Mouse (Mus musculus) spleen, postnatal 36 days (tissue): ENCODE measurements at regions not wholly inside any gene's neighbourhood (a gene's known extent, or its start where the extent isn't known, plus 50 kb on each side); places are given as distances from the start of the nearest gene placed in this dataset.

Experiments
- DNase-seq, 2 experiments: peaks; one replicate each; pipeline ENCODE4 v3.0.0; 2022; ENCODE audit warnings: low spot score in 2 of 2, mixed read lengths in 1 of 2

DNA sequence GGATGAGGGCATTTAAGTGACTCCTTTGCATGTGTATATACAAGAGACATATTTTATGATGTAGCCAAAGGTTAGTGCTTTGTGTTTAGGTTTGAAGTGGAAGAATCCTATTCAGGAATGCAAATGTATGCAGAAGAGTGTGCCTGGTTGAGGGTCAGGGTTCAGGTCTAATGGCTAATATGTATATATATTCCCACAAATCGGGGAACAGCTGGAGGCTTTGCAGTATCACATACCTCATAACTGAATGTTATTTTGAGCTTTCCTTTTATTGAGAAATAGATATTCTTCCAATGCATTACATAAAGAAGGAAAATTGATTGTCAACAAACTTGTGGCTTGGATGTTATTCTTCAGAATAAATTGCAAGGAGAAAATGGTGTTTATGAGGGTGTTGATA is 239.9 kb downstream of the Fam173b start:
- DNase-seq = no peak

DNA sequence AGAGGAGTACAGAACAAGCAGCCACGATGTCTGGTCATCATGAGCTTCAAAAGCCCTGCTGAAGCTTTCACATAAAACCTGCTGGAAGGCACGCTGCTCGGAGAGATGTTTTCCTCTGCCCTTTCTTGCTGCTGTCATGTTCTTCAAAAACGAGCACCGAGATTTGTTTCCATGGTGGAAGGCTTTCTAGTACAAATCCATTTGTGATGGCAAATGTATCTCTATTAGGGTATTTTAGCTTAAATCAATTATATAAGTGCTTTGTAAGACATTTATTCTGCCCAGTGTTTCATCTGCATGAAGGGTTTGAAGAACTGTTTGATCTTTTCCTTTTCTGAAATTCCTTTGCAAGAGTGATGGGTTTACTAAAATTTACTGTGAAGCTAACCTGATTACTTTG is 253.1 kb downstream of the Fam173b start:
- no peak for DNase-seq

DNA sequence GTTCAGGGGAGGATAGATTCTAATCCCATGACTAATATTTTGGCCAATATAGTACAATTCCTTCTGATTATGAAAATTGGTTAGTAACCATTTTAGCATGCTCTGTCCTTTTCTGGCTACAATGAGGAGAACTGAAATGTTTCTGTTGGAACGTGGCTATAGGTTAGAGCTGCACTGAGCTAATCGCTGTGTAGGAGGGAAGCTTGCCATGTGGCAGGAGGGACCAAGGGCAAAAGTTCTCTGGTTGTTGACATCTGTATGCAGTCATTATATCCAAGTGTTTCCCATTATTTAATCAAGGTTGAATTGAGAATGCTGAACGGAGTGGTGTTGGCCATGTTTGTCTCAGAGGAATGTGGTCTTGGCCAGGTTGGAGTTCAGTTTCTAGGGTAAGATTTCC is 253.5 kb downstream of the Fam173b start:
- no peak for DNase-seq

DNA sequence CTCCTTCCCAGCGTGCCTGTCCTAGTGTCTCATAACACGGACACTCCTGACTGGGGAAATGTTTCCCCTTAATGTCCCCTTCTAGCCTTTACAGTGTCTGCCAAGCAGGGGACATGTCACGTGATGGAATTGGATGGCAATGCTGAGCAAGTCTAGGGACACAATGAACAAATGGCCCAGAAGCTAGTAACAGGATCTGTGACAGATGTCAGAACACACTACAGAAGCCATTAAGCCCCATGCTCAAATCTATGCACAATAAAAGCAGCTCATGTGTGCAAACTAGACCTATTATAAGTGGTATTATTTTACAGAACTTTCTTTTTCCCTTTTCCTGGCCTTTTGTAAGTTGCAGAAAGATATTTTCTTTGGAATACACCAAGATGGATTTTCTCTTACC is 267.4 kb downstream of the Fam173b start:
- no peak for DNase-seq

DNA sequence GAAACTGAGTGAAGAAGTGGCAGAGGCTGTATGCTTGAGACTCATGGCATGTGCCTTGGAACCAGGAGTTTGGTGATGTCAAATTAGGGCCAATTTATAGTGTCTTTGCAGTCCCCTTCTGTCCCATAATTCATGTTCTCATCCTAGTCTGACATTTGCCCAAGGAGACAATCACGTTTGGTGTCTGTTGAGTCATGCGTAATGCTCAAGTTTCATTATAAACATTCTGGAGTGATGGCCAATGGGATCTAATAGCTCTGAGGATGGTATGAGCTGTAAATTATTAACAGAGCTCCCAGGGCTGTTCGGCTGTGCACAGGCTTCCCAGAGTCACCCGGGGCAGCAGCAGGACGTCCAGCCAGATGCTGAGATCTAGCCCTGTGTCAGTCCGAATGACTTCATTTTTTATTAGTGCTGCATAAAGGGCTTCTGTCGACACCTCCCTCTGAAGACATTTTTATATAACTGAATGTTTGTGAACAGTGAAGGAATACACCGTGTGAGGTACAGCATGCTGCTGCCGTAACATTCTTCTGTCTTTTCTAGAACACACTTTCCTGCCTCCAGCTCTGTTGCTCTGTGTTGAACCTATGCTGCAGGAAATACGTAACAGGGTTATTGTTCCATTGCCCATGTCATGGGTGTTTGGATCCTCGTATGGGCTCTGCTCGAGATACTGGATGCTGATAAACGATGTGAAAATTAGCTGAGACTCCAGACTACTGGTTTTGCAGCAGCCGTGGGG is 268.2 kb downstream of the Fam173b start:
- no peak for DNase-seq

DNA sequence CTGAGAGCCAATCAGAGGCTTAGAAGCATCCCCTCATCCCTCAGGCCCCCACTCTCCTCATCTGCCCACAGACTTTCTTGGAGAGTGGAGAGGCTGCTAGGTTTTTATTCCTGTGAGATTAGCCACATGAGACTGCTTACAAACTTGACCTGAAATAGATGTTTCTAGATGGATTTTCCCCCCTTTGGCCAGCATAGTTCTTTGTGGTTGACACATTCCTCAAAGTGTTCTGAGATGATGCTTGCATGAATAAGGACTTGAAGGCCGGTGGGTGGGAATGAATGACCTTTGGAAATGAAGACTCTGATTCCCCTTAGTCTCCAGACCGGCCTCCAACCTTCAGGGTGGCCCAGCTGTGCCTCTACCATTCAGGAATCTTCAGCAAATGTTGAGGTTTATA is 273.8 kb downstream of the Fam173b start:
- no peak for DNase-seq

DNA sequence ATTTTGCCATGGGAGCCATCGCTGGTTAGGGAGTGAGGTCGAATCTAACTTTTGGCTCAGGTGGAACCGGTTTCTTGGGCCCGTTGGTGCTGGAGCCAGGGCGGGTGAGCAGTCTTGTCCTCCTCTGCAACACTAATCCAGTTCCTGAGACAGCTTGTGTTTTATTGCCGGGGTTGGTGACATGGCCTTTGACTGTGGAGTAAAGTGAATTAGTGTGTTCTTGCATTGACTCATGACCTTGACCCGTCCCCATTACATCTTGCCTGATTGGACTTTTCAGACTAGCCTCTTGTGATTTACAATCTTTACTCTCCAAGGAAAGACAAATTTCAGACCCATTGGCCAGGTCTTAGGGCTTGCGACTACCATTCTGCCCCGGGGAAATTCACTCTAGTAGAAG is 278.8 kb downstream of the Fam173b start:
- no peak for DNase-seq

DNA sequence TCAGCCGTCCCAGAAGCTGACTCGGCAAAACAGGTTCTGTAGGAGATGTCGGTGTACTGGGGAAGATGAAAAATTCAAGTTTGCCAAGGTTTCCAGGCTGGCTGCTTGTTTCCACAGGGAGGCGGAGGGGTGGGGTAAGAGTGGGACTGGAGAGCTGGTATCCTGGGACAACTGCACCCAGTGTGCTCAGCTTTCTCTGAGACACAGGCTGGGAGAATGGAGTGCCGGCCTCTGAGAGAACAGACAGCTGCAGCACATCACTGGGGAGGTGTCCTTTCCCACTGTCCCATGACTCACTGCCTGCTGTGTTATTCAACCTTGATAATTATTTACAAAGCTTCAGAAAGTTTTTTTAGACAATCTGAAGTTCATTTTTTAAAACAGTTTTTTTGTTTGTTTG is 280.7 kb downstream of the Fam173b start:
- DNase-seq = no peak

DNA sequence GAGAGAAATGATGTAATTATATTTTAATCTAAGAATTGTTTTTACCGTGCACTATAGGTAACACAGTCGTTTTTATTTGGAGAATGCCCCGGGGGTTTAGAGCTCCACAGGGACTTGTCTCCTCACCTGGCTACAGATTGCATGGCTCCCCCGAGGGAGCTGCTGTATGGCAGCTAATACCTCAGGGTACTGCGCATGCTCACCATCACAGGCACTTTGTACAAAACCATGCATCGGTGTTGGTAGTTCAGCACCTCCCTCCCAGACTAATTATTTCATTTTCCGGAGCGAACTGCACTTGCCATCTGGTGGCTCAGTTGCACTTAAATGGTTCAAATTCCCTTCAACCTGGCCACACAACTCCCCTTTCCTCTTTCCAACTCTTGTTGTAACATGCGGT is 281.9 kb downstream of the Fam173b start:
- no peak for DNase-seq

DNA sequence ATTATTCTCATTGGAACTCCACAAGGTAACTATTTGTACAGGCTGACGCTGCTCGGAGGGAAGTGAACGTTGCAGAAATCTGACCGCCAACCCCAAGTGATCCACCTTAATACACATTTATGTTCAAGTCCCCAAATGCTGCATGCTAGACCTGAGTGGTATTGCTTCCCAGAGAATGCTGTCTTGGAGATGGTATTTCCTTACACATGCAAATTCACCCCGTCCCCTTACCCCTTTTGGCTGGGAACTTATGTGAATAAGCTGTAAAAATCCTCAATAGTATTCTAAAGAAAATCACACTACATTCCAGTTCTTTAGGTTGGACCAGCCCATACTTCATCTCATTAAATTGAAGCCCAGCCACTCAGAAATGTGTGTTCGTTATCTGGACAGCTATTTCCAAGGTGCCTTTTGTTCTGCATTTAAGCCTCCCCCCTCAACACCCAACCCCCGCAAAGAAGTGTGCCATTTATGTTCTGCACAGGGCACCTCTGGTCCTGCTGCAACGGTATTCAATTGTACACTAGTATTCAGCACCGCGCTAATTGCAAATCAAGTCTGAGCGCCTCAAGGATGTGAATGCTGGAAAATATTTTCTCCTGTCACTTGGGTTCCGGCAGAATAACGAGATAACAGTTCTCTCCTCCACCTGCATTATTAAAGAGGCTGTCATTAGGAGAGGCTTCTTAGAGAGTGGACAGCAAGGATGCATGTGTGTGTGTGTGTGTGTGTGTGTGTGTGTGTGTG is 278.0 kb upstream of the Tas2r119 start:
- no peak for DNase-seq

DNA sequence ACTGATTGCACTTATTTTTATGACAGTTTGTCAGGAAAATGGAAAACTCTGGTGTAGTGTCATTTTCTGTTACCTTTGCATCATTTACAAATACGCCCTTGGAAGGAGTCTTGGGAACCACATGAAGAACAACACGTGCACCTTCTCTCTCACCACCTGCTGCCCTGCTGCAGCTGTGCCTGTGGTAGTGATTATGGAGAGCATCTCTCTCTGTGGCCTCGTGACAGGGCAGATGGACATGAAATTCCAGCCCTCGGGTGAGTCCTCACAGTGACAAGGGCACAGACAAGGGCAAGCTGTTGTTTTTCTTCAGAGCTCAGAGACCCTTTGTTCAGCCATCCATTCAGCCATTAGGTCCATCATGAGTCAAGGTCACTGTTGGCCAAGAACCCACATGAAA is 276.8 kb upstream of the Tas2r119 start:
- DNase-seq = no peak

DNA sequence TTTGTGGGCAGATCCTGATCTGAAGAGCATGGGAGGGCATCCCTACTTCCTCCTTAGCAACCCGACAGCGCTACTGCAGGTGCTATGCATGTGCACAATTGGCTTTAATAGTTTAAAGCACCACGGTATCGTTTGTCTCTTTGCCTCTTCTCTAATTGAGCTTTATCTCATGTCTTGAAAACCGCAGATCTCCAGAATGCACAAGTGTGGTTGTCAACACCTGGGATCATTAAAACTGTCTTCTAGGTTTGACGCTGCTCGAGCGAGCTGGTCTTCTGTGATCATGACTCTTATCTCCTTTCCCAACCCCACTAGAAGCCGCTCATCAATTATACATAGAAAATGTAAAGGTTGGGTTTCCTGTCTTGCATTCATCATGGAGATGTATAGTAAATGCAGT is 268.7 kb upstream of the Tas2r119 start:
- no peak for DNase-seq

DNA sequence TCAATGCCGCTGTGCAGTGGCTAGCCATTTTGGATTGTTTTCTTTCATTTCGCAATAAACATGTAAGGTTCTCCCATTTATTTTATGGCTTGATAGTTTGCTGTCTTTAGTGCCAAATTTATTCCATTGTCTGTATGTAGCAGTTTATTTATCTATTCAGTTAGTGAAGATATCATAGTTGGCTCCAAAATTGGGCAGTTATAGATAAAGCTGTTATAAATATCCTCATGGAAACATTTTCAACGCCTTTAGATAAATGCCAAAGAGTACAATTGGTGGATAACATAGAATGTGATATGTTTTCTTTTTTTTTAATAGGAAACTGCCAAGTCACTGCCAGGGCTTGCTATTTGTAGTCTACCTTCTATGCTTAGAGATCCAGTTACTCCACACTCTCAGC is 265.1 kb upstream of the Tas2r119 start:
- no peak for DNase-seq

DNA sequence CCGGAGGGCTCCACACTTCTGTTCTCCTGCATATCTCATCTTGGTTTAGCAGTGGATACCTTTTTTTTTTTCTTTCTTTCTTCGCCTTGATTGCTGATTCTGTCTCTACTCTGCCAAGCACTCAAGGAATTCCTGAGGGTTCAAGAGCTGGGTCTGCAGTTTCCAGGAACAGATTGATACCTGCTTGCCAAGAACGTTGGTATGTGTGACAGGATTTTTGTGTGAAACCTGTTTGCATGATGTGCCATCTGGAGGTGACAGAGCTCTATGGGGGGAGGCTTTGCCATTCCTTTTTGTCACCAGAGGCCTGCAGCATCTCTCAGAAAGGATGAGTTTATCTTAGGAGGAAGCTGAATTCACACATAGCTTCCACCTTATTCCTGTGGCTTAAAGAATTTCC is 255.6 kb upstream of the Tas2r119 start:
- DNase-seq = no peak

DNA sequence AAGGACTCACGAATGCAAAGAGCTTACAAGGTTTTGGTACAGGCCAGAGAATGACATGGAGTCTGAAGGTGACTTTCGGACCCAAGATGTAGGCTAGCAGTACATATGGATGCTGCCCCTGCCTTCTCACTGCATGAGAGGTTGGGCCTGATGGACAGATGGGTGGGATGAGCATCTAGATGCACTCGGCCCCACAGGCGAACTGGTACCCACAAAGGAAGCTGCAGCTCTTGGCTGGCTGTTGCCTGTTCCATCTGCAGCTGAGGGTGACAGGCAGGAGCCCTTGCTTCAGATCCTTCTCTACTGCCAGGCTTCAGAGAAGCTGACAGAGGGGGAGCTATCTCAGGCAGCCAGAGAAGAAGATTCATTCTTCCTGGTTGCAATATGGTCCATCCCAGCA is 216.8 kb upstream of the Tas2r119 start:
- no peak for DNase-seq

DNA sequence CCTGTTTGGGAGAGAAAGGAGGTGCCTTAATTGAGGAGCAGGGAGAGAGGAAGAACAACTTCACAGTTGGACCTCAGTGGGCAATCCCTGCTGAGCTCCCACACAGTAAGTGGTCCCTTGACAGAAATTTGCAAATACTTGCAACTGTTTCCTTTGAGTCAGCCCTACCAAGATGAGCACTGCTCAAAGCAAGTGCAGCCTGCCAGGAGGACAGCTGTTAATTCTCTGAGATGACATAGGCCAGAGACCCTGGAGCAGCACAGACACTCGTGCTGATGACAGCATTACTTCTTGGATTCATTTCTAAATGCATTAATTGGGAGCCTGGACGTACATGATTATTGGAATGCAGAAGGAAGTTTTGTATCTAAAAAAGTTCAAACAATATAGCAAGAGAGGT is 215.1 kb upstream of the Tas2r119 start:
- no peak for DNase-seq

DNA sequence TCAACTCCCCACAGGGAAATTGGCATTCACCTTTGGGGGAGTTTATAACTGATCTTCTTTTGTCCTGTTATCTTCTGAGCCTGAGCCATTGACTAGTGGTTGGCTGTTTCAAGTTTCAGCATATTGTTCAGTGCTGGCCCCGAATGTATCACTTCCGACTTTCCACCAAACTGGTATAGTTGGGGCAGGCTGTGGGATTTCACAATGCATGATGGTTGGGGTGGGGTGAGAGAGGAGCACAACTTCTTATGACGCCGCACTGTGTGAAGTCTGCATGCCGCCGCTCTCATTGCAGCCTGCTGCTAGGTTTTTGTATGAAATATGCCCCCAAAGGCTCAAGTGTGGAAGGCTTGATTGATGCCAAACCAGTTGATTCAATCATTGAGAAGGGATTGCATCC is 212.2 kb upstream of the Tas2r119 start:
- DNase-seq = no peak

DNA sequence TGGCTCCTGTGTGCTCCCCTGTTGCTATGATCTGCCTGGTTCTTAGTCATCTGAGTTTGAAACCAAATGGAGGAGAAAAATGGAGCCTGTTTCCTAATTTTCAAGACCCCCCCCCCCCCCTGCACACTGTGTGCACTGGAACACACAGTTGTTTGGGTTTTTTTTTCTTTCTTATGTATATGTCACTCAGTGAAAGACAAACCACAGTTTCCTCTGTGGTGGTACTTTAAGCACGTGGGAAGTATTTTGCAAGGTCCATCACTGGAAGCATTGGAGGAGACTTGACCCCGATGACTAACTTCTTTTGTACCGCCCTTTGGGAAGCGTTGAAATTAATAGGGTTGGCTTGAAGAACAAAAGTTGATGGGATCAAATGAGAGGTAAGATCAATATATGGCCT is 211.5 kb upstream of the Tas2r119 start:
- no peak for DNase-seq

DNA sequence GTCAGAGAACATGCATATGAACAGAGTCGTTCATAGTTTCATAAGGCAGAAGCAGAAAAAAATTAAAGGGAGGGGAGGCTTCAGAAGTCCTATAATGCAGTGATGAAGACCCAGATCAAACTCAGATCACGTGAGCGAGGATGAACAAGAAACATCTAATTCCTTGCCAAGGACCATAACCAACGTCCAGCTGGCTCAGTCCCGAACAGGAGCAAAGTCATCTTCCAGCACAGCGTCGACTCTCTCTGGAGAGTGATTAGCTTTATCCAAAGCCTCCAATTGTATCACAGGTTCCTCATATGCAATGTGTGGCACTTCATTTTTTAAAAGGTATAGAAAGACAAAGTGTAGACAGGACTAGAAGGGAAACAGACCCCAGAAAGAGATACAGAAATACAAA is 204.2 kb upstream of the Tas2r119 start:
- DNase-seq = no peak

DNA sequence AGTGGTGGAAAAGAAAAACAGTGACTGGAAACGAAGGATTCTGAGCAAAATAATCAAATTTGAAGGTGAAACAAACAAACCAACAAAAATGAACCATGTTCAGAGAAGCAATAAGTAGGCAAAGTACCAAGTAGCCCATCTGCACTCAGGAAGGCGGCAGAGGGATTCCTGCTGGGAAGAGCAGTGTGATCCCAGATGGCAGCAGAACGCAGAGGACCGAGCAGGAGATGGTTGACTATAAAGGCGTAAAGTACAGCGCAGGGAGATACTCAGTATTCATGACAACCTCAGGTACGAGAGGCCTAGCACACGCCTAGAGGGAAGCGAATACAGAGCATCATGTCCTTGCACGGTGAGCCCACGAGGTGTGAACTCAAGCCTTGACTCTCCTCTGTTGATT is 203.2 kb upstream of the Tas2r119 start:
- DNase-seq = no peak

DNA sequence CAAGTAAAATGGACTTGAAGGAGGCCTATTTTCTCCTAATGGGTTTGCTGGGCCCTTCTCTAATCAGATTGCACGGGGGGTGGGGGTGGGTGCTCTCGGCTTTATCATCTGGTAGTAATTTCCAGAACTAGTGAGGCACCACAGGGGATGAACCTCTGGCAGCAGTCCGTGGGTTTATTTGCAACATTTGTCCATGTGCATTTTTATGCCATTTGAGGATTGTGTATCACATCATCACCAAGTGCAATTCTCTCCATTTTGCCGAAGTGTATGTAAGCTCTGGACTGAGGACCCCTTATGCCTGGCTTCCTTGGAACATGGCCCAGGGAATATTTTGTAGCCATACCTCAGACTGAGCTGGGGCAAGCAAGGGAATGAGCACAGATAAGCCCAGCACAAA is 200.6 kb upstream of the Tas2r119 start:
- DNase-seq = no peak

DNA sequence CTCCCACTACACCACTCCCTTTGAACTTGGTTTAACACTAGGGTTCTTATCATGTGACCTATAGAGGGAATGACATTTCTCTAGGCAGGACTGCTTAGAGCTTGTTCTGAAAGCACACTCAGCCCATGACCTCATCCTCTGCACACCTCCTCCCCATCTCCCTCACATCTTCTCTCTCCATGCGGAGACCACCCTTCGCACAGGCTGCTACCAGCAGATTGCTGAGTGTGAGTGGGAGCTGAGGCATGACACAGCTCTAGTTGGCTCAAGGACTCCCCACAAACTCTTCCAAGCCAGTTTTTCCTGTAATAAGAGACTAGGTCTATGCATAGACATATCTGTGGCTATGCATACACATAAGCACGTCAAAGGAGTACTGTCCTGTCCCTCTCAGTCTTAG is 199.5 kb upstream of the Tas2r119 start:
- DNase-seq = no peak

DNA sequence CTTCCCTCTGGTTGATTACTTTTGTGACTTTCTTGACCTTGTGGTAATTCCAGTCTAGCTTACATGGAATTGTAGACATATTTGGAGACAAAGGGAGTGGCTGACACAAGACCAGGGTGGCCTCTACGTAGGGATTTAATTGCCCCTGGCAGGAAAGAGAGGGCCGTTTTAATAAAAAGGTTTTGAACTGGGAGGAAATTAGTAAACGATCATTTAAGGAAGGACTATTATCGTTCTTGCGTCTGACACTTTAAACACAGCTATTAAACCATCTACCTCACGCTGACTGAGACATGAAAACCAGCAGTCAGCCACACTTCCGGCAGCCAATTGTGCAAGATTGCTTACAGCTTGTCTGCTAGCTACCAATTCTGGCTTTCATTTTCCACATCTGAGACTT is 197.1 kb upstream of the Tas2r119 start:
- DNase-seq = no peak

DNA sequence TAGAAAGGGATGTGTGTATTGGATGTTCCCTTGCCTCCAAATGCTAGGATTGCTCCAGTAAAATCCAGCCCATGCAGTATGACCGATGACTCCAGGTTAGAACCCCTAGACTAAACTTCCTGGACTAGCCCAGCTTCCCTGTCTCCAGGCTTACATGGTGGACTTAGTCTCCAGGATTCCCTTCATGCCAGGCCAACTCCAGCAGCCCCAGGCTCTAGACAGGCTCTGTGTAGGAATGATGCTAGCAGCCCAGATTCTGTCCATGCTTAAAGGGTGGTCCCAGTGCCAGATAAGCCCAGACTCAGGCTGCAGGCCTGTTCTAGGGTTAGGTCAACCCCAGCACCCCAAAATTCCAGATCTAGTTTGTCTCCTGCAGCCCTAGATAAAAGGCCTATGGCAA is 196.3 kb upstream of the Tas2r119 start:
- DNase-seq = no peak
